Mouse (Mus musculus) forebrain, embryonic 11.5 days (tissue): Measurements from ENCODE around the gene Fam213b. TPM values are rescaled to one million over a fixed set of nuclear protein-coding genes. Genes with fewer than 3 reads are reported as not detected.

ENCODE experiments used
- ATAC-seq: fragments of 200-750 bp; cut with Nextera tagmentation; replicated peaks from 2 replicates; pipeline ENCODE4 v1.8.0; 2017; ENCODE audit warnings: moderate TSS enrichment; ENCODE audit not compliant: low FRiP score
- DNase-seq: peaks from one replicate; pipeline ENCODE4 v3.0.0-alpha.2; 2017; ENCODE audit warnings: low spot score
- H3K27ac ChIP-seq: fragments of 300-500 bp; sonication (generic); 2 replicates; pipeline ENCODE4 v1.5.1; 2014; ENCODE audit warnings: low read depth, low read length
- H3K27me3 ChIP-seq: fragments of 300-500 bp; sonication (generic); 2 replicates; pipeline ENCODE4 v1.6.1; 2014; ENCODE audit warnings: mild to moderate bottlenecking, low read length, mixed read lengths; ENCODE audit not compliant: control insufficient read depth, insufficient read depth
- H3K36me3 ChIP-seq: fragments of 300-500 bp; sonication (generic); 2 replicates; pipeline ENCODE4 v1.6.1; 2014; ENCODE audit warnings: mild to moderate bottlenecking, low read length, moderate library complexity, mixed read lengths; ENCODE audit not compliant: control insufficient read depth, insufficient read depth
- H3K4me1 ChIP-seq: fragments of 300-500 bp; sonication (generic); replicated peaks from 2 replicates; pipeline ENCODE4 v1.6.1; 2014; ENCODE audit warnings: low read length, mixed read lengths; ENCODE audit not compliant: control insufficient read depth, insufficient read depth
- H3K4me2 ChIP-seq: fragments of 300-500 bp; sonication (generic); 2 replicates; pipeline ENCODE4 v1.6.1; 2014; ENCODE audit warnings: low read depth, mild to moderate bottlenecking, low read length, moderate library complexity, mixed read lengths; ENCODE audit not compliant: severe bottlenecking
- H3K4me3 ChIP-seq: fragments of 300-500 bp; sonication (generic); 2 replicates; pipeline ENCODE4 v1.5.1; 2014; ENCODE audit warnings: low read depth, low read length
- H3K9ac ChIP-seq: fragments of 300-500 bp; sonication (generic); 2 replicates; pipeline ENCODE4 v1.6.1; 2014; ENCODE audit warnings: low read length
- H3K9me3 ChIP-seq: fragments of 300-500 bp; sonication (generic); 2 replicates; pipeline ENCODE4 v1.6.1; 2016; ENCODE audit warnings: low read length, mixed read lengths; ENCODE audit not compliant: control insufficient read depth
- WGBS: fragments of 180-500 bp; shearing (Covaris S2); extraction: QIAGEN DNeasy Blood & Tissue Kit; methylation state at CpG from one replicate; pipeline ENCODE4 v1.1.7; 2014; 5-methylcytosine and 5-hydroxymethylcytosine counted together
- polyA plus RNA-seq: library from polyadenylated mRNA; unstranded; fragments of >200 nt; fragmentation: Nextera tagmentation; extraction: Ambion mirVana; gene quantifications from 2 replicates; pipeline ENCODE4 v1.2.1, GENCODE M21; 2014

Fam213b gene
- polyA plus RNA-seq, 1 experiment from 2014 or later, result 32.0 TPM

GRCm38 (mm10) chr4:154927899-154928337 lies 29.0 kb upstream of the Fam213b start:
- no peak for DNase-seq
- Histone ChIP-seq H3K27me3 (no peaks in the 10 kb centered on the region), H3K4me3 (no peak overlapping the region)

GRCm38 (mm10) chr4:154926969-154927898 lies 28.3 kb upstream of the Fam213b start:
- 0 out of 2 replicates have a peak overlapping the region, but pooled peaks have one; percentile 0 for H3K4me3 ChIP-seq
- peak overlapping the region; percentile 13; the same call in 1 of the 2 replicates for H3K27ac ChIP-seq
- H3K9ac ChIP-seq, result no peak overlapping the region
- 65% methylated on average over 9 of the region's 9 CpGs for WGBS
- ATAC-seq (no peak), DNase-seq (no peak)
- H3K9me3 ChIP-seq, result no peaks in the 10 kb centered on the region
- H3K36me3 ChIP-seq, result no peaks in the 10 kb centered on the region
- H3K27me3 ChIP-seq, result no peaks in the 10 kb centered on the region
- no peaks in the 10 kb centered on the region for H3K4me1 ChIP-seq
- no peak overlapping the region for H3K4me2 ChIP-seq

More at GRCm38 (mm10) chr4:154927899-154928337, 29.0 kb upstream of the Fam213b start:
- no peaks in the 10 kb centered on the region for H3K9me3 ChIP-seq
- no peak overlapping the region for H3K9ac ChIP-seq
- H3K36me3 ChIP-seq, result no peaks in the 10 kb centered on the region
- no peaks in the 10 kb centered on the region for H3K4me1 ChIP-seq
- no peak for ATAC-seq
- no peak overlapping the region for H3K4me2 ChIP-seq
- H3K27ac ChIP-seq, result peak overlapping the region; percentile 13; the same call in 1 of the 2 replicates
- whole genome bisulfite sequencing, result 65% methylated on average over 5 of the region's 5 CpGs

GRCm38 (mm10) chr4:154925413-154925812 lies 26.5 kb upstream of the Fam213b start:
- 64% methylated on average over 4 of the region's 4 CpGs for WGBS

GRCm38 (mm10) chr4:154922931-154923330 lies 24.0 kb upstream of the Fam213b start:
- H3K9me3 ChIP-seq, result no peaks in the 10 kb centered on the region
- no peaks in the 10 kb centered on the region for H3K36me3 ChIP-seq
- no peak for DNase-seq
- no peaks in the 10 kb centered on the region for H3K4me1 ChIP-seq
- no peak overlapping the region for H3K27ac ChIP-seq
- ATAC-seq, result no peak
- H3K4me2 ChIP-seq, result no peak overlapping the region
- WGBS, result 85% methylated on average over 5 of the region's 5 CpGs
- H3K4me3 ChIP-seq, result no peak overlapping the region
- H3K27me3 ChIP-seq, result no peaks in the 10 kb centered on the region
- H3K9ac ChIP-seq, result no peak overlapping the region

More at GRCm38 (mm10) chr4:154925413-154925812, 26.5 kb upstream of the Fam213b start:
- H3K27me3 ChIP-seq, result no peaks in the 10 kb centered on the region
- no peak overlapping the region for H3K4me2 ChIP-seq
- H3K9ac ChIP-seq, result no peak overlapping the region
- DNase-seq (no peak), ATAC-seq (no peak)
- no peaks in the 10 kb centered on the region for H3K9me3 ChIP-seq
- H3K4me1 ChIP-seq, result no peaks in the 10 kb centered on the region
- H3K4me3 ChIP-seq, result no peak overlapping the region
- no peak overlapping the region for H3K27ac ChIP-seq
- H3K36me3 ChIP-seq, result no peaks in the 10 kb centered on the region

- ATAC-seq (no peak), DNase-seq (no peak)
- H3K4me2 ChIP-seq, result no peak overlapping the region
- no peak overlapping the region for H3K9ac ChIP-seq
- no peaks in the 10 kb centered on the region for H3K27me3 ChIP-seq
- no peak overlapping the region for H3K4me3 ChIP-seq
- no peak overlapping the region for H3K27ac ChIP-seq
- no peaks in the 10 kb centered on the region for H3K9me3 ChIP-seq
- 84% methylated on average over 4 of the region's 4 CpGs for WGBS
- H3K36me3 ChIP-seq, result no peaks in the 10 kb centered on the region
- no peaks in the 10 kb centered on the region for H3K4me1 ChIP-seq
Observed at GRCm38 (mm10) chr4:154922291-154922690, 23.4 kb upstream of the Fam213b start.

GRCm38 (mm10) chr4:154916662-154917061 lies 17.7 kb upstream of the Fam213b start:
- Histone ChIP-seq H3K4me1 (no peaks in the 10 kb centered on the region), H3K4me3 (no peak overlapping the region), H3K27ac (no peak overlapping the region), H3K36me3 (no peaks in the 10 kb centered on the region), H3K9ac (no peak overlapping the region), H3K9me3 (no peaks in the 10 kb centered on the region), H3K4me2 (no peak overlapping the region), H3K27me3 (no peaks in the 10 kb centered on the region)
- ATAC-seq (no peak), DNase-seq (no peak)
- 87% methylated on average over 4 of the region's 4 CpGs for WGBS

GRCm38 (mm10) chr4:154915286-154915685 lies 16.4 kb upstream of the Fam213b start:
- H3K4me3 ChIP-seq, result no peak overlapping the region
- H3K27ac ChIP-seq, result no peak overlapping the region
- no peaks in the 10 kb centered on the region for H3K36me3 ChIP-seq
- 89% methylated on average over 10 of the region's 10 CpGs for WGBS
- DNase-seq (no peak), ATAC-seq (no peak)
- no peak overlapping the region for H3K4me2 ChIP-seq
- H3K9me3 ChIP-seq, result no peaks in the 10 kb centered on the region
- H3K9ac ChIP-seq, result no peak overlapping the region
- H3K4me1 ChIP-seq, result peaks cover 5% of the 10 kb centered on the region; the same call in 1 of the 2 replicates
- H3K27me3 ChIP-seq, result no peaks in the 10 kb centered on the region

GRCm38 (mm10) chr4:154914707-154915106 lies 15.8 kb upstream of the Fam213b start:
- WGBS, result 86% methylated on average over 3 of the region's 3 CpGs
- no peak for ATAC-seq

More at GRCm38 (mm10) chr4:154914707-154915106, 15.8 kb upstream of the Fam213b start:
- peaks cover 5% of the 10 kb centered on the region; the same call in 1 of the 2 replicates for H3K4me1 ChIP-seq
- no peaks in the 10 kb centered on the region for H3K9me3 ChIP-seq
- H3K9ac ChIP-seq, result no peak overlapping the region
- no peaks in the 10 kb centered on the region for H3K36me3 ChIP-seq
- H3K27me3 ChIP-seq, result no peaks in the 10 kb centered on the region
- no peak for DNase-seq
- no peak overlapping the region for H3K4me2 ChIP-seq
- no peak overlapping the region for H3K4me3 ChIP-seq
- H3K27ac ChIP-seq, result no peak overlapping the region
